Mouse (Mus musculus) E14TG2a.4 (cell line): ENCODE results near the gene Dock10.
A peak's percentile ranks its signal among the peaks of the same experiment; 100 is the strongest.

Experiments used
- H3K27me3 ChIP-seq: 2 replicates; pipeline ENCODE4 v1.6.1; 2014; ENCODE audit warnings: low read length, control low read depth; ENCODE audit not compliant: insufficient read depth
- H3K36me3 ChIP-seq: 2 replicates; pipeline ENCODE4 v1.6.1; 2014; ENCODE audit warnings: low read length, control low read depth; ENCODE audit not compliant: insufficient read depth
- H3K4me1 ChIP-seq: replicated peaks from 2 replicates; pipeline ENCODE4 v1.6.1; 2014; ENCODE audit warnings: low read depth, low read length, control low read depth
- H3K4me3 ChIP-seq: replicated peaks from 2 replicates; pipeline ENCODE4 v1.5.1; 2014; ENCODE audit warnings: mild to moderate bottlenecking, low read length
- H3K9me3 ChIP-seq: 2 replicates; pipeline ENCODE4 v1.6.1; 2014; ENCODE audit warnings: low read length, control low read depth
- CTCF ChIP-seq: conservative IDR thresholded peaks from 2 replicates; pipeline ENCODE4 v1.5.1; 2014; ENCODE audit warnings: low read length
- NANOG ChIP-seq: IDR thresholded peaks from 2 replicates; pipeline ENCODE4 v1.6.1; 2014; ENCODE audit warnings: borderline replicate concordance, low read length, mixed read lengths
- POU5F1 ChIP-seq: IDR thresholded peaks from 2 replicates; pipeline ENCODE4 v1.6.1; 2014; ENCODE audit warnings: low read length, borderline replicate concordance

Gene Dock10

GRCm38 (mm10) chr1:80637214-80637705 lies 121.1 kb downstream of the Dock10 start:
- Histone ChIP-seq H3K4me1 (no peaks in the 10 kb centered on the region), H3K36me3 (no peaks in the 10 kb centered on the region), H3K27me3 (no peaks in the 10 kb centered on the region), H3K4me3 (no peak overlapping the region), H3K9me3 (no peaks in the 10 kb centered on the region)
- no peak for TF ChIP-seq NANOG
- no peak for TF ChIP-seq CTCF
- TF ChIP-seq POU5F1, result no peak

GRCm38 (mm10) chr1:80635825-80636224 lies 122.5 kb downstream of the Dock10 start:
- no peaks in the 10 kb centered on the region for H3K36me3 ChIP-seq

GRCm38 (mm10) chr1:80633536-80633935 lies 124.8 kb downstream of the Dock10 start:
- H3K4me3 ChIP-seq, result no peak overlapping the region
- H3K27me3 ChIP-seq, result no peaks in the 10 kb centered on the region
- H3K36me3 ChIP-seq, result no peaks in the 10 kb centered on the region
- no peaks in the 10 kb centered on the region for H3K9me3 ChIP-seq
- no peak for TF ChIP-seq NANOG
- no peak for TF ChIP-seq CTCF
- no peak for TF ChIP-seq POU5F1
- no peaks in the 10 kb centered on the region for H3K4me1 ChIP-seq

More at GRCm38 (mm10) chr1:80635825-80636224, 122.5 kb downstream of the Dock10 start:
- H3K4me1 ChIP-seq, result no peaks in the 10 kb centered on the region
- H3K9me3 ChIP-seq, result no peaks in the 10 kb centered on the region
- no peak overlapping the region for H3K4me3 ChIP-seq
- H3K27me3 ChIP-seq, result no peaks in the 10 kb centered on the region
- TF ChIP-seq NANOG (no peak), CTCF (no peak)

GRCm38 (mm10) chr1:80630179-80631149 lies 127.9 kb downstream of the Dock10 start:
- Histone ChIP-seq H3K36me3 (no peaks in the 10 kb centered on the region), H3K4me3 (no peak overlapping the region), H3K9me3 (no peaks in the 10 kb centered on the region), H3K27me3 (no peaks in the 10 kb centered on the region), H3K4me1 (no peaks in the 10 kb centered on the region)
- TF ChIP-seq CTCF (no peak), NANOG (no peak), POU5F1 (no peak)

- Histone ChIP-seq H3K9me3 (no peaks in the 10 kb centered on the region), H3K4me3 (no peak overlapping the region), H3K36me3 (no peaks in the 10 kb centered on the region), H3K4me1 (peaks cover 5% of the 10 kb centered on the region), H3K27me3 (no peaks in the 10 kb centered on the region)
- no peak for TF ChIP-seq POU5F1
- TF ChIP-seq CTCF, result no peak
- TF ChIP-seq NANOG, result no peak
These were observed 130.3 kb downstream of the Dock10 start for GRCm38 (mm10) chr1:80628054-80628453.

GRCm38 (mm10) chr1:80626800-80627199 lies 131.5 kb downstream of the Dock10 start:
- Histone ChIP-seq H3K9me3 (no peaks in the 10 kb centered on the region), H3K27me3 (no peaks in the 10 kb centered on the region), H3K4me1 (peaks cover 14% of the 10 kb centered on the region), H3K4me3 (no peak overlapping the region), H3K36me3 (no peaks in the 10 kb centered on the region)
- TF ChIP-seq NANOG (no peak), CTCF (no peak)

- peaks cover 18% of the 10 kb centered on the region for H3K4me1 ChIP-seq
- H3K4me3 ChIP-seq, result no peak overlapping the region
- no peaks in the 10 kb centered on the region for H3K9me3 ChIP-seq
- no peaks in the 10 kb centered on the region for H3K36me3 ChIP-seq
- TF ChIP-seq CTCF, result no peak
- TF ChIP-seq POU5F1, result no peak
- no peaks in the 10 kb centered on the region for H3K27me3 ChIP-seq
These were observed 133.0 kb downstream of the Dock10 start for GRCm38 (mm10) chr1:80625371-80625770.

- Histone ChIP-seq H3K9me3 (no peaks in the 10 kb centered on the region), H3K4me1 (peaks cover 18% of the 10 kb centered on the region), H3K36me3 (no peaks in the 10 kb centered on the region), H3K4me3 (no peak overlapping the region), H3K27me3 (no peaks in the 10 kb centered on the region)
- no peak for TF ChIP-seq NANOG
- TF ChIP-seq POU5F1, result no peak
- no peak for TF ChIP-seq CTCF
These were observed 133.8 kb downstream of the Dock10 start for GRCm38 (mm10) chr1:80624552-80624951.

- H3K4me1 ChIP-seq, result peaks cover 18% of the 10 kb centered on the region
- TF ChIP-seq CTCF, result no peak
- peak; percentile 43; the same call in 1 of the 2 replicates for TF ChIP-seq NANOG
- TF ChIP-seq POU5F1, result no peak
- H3K27me3 ChIP-seq, result no peaks in the 10 kb centered on the region
- H3K4me3 ChIP-seq, result no peak overlapping the region
- no peaks in the 10 kb centered on the region for H3K36me3 ChIP-seq
- no peaks in the 10 kb centered on the region for H3K9me3 ChIP-seq
These were observed 135.7 kb downstream of the Dock10 start for GRCm38 (mm10) chr1:80622646-80623045.
